Mouse (Mus musculus) G1E (cell line): ENCODE measurements at regions not wholly inside any gene's neighbourhood (a gene's known extent, or its start where the extent isn't known, plus 50 kb on each side); places are given as distances from the start of the nearest gene placed in this dataset.

Experiments used
- ATAC-seq: 2 replicates; pipeline ENCODE4 v1.8.0; 2016; ENCODE audit warnings: mild to moderate bottlenecking; ENCODE audit not compliant: insufficient number of reproducible peaks, poor library complexity, low FRiP score, severe bottlenecking; ENCODE audit errors: extremely low read depth
- DNase-seq: peaks from one replicate; pipeline ENCODE4 v3.0.0; 2012; ENCODE audit warnings: low spot score
- H3K27me3 ChIP-seq: 2 replicates; pipeline ENCODE4 v1.6.1; 2012; ENCODE audit warnings: mild to moderate bottlenecking, low read length, inconsistent platforms; ENCODE audit not compliant: insufficient read depth
- H3K36me3 ChIP-seq: replicated peaks from 2 replicates; pipeline ENCODE3; 2012; ENCODE audit warnings: mild to moderate bottlenecking, inconsistent platforms
- H3K4me1 ChIP-seq: 2 replicates; pipeline ENCODE4 v1.6.1; 2012; ENCODE audit warnings: low read depth, low read length, inconsistent platforms, mixed read lengths; ENCODE audit not compliant: insufficient read depth
- H3K4me3 ChIP-seq: 2 replicates; pipeline ENCODE4 v1.5.1; 2012; ENCODE audit warnings: low read depth, mild to moderate bottlenecking, inconsistent platforms, low read length, moderate library complexity, mixed read lengths
- H3K9me3 ChIP-seq: replicated peaks from 2 replicates; pipeline ENCODE4 v1.6.1; 2012; ENCODE audit warnings: inconsistent platforms
- CTCF ChIP-seq: IDR thresholded peaks from 2 replicates; pipeline ENCODE4 v1.5.1; 2012; ENCODE audit warnings: low read depth, low read length, inconsistent platforms, mixed read lengths
- GATA1 ChIP-seq: IDR thresholded peaks from 2 replicates; pipeline ENCODE4 v1.6.1; 2012; ENCODE audit warnings: borderline replicate concordance, low read length, inconsistent platforms, mixed read lengths
- GATA2 ChIP-seq: IDR thresholded peaks from 2 replicates; pipeline ENCODE4 v1.6.1; 2012; ENCODE audit warnings: low read depth, low read length, inconsistent platforms, borderline replicate concordance
- POLR2AphosphoS5 ChIP-seq: IDR thresholded peaks from 2 replicates; pipeline ENCODE4 v1.6.1; 2012; ENCODE audit warnings: low read depth, low read length, inconsistent platforms; ENCODE audit not compliant: insufficient replicate concordance
- TAL1 ChIP-seq: conservative IDR thresholded peaks from 2 replicates; pipeline ENCODE4 v1.6.1; 2012; ENCODE audit warnings: low read depth, low read length, inconsistent platforms, mixed read lengths

GRCm38 (mm10) chr13:43992968-43993367, 208.4 kb downstream of the Cd83 start:
- ATAC-seq (no peak), DNase-seq (no peak)
- Histone ChIP-seq H3K9me3 (no peaks in the 10 kb centered on the region), H3K27me3 (peaks cover 3% of the 10 kb centered on the region; the same call in 1 of the 2 replicates), H3K4me1 (no peaks in the 10 kb centered on the region), H3K36me3 (no peaks in the 10 kb centered on the region), H3K4me3 (no peak overlapping the region)
- TF ChIP-seq TAL1 (no peak), GATA1 (no peak), CTCF (no peak), GATA2 (no peak), POLR2AphosphoS5 (no peak)

DNA sequence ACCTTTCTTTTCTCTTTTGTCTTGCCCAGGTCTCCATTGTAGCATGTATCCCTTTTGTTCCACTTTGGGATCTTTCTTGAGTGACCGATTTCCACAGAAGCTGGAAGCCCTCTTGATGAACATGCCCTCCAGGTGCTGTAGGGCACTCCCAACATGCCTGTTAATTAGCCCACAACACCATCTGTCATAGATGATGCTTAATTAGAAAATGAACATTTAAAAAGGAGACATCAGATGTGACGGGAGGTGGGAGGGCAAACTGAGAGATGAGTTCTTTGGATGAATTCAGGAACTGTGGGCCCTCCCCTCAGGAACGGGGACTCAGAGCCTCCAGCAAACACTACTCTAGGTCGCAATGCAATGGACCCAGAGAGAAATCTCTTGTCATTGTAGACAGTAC, 209.8 kb downstream of the Cd83 start:
- H3K27me3 ChIP-seq = peaks cover 3% of the 10 kb centered on the region; the same call in 1 of the 2 replicates
- H3K4me1 ChIP-seq = no peaks in the 10 kb centered on the region
- ATAC-seq (no peak), DNase-seq (no peak)
- no peaks in the 10 kb centered on the region for H3K9me3 ChIP-seq
- no peak overlapping the region for H3K4me3 ChIP-seq
- no peaks in the 10 kb centered on the region for H3K36me3 ChIP-seq
- TF ChIP-seq CTCF (no peak), GATA1 (no peak), GATA2 (no peak), TAL1 (no peak), POLR2AphosphoS5 (no peak)

- Histone ChIP-seq H3K27me3 (peaks cover 7% of the 10 kb centered on the region), H3K9me3 (no peaks in the 10 kb centered on the region), H3K36me3 (no peaks in the 10 kb centered on the region), H3K4me1 (no peaks in the 10 kb centered on the region), H3K4me3 (no peak overlapping the region)
- ATAC-seq = no peak
- TF ChIP-seq TAL1 = no peak
- TF ChIP-seq CTCF = no peak
- no peak for TF ChIP-seq GATA2
- TF ChIP-seq POLR2AphosphoS5 = no peak
- TF ChIP-seq GATA1 = no peak
- no peak for DNase-seq
Observed at GRCm38 (mm10) chr13:43995623-43996022, 211.0 kb downstream of the Cd83 start.

DNA sequence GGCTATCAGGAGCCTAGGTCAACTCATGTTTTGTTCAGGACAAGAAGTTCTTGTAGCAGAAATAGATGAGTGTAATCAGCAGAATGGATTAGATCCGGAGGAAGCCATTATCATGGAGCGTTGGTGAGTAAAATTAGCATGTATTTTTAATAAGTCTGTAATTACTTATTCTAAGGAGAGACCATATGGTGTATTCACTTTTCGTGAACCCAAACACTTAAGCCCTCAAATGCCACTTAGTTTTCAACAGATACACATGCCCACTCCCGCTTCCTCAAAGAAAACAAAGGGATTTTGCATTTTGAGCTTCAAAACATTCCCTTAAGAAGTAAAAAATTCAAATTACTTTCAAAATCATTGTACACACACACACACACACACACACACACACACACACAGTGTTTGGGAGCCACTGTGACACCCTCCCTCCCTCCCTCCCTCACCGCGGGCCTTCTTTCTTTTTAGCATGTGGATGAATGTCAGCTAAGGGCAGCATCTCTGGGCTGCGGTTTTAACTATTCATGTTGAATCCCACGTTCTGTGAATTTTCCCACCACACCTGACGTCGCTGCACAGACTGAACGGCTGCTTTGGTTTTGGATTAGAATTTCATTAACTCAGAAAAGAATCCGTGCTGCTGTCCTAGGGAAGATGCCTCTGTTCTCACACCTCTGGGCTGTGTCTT, 217.4 kb downstream of the Cd83 start:
- TF ChIP-seq TAL1 = no peak
- no peak for TF ChIP-seq GATA1
- no peak for TF ChIP-seq GATA2
- TF ChIP-seq CTCF = no peak
- no peak for TF ChIP-seq POLR2AphosphoS5
- Histone ChIP-seq H3K27me3 (peaks cover 4% of the 10 kb centered on the region), H3K36me3 (no peaks in the 10 kb centered on the region), H3K9me3 (no peaks in the 10 kb centered on the region), H3K4me3 (no peak overlapping the region), H3K4me1 (no peaks in the 10 kb centered on the region)
- DNase-seq (no peak), ATAC-seq (no peak)

DNA sequence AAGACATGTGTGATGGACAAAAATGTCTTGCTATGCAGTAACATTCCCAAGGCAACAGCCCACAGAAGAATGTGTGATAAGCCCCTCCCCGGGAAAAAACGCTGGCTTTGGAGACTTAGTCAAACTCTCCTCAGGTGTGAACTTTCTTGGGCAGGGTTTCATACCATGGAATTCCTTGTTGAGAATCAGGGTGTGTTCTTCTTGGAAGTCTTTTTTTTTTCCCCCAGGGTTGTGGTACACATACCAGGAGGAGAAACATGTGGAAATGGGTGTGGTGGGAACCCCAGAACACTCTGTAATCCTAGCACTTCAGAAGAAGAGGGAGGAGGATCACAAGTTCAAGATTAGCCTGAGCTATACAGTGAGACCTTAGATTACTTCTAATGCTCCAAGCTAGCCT, 228.3 kb downstream of the Cd83 start:
- no peak for TF ChIP-seq GATA1
- TF ChIP-seq GATA2 = no peak
- TF ChIP-seq POLR2AphosphoS5 = no peak
- no peak for TF ChIP-seq CTCF
- TF ChIP-seq TAL1 = no peak
- ATAC-seq (no peak), DNase-seq (no peak)
- Histone ChIP-seq H3K27me3 (no peaks in the 10 kb centered on the region), H3K4me3 (no peak overlapping the region), H3K36me3 (no peaks in the 10 kb centered on the region), H3K9me3 (no peaks in the 10 kb centered on the region), H3K4me1 (no peaks in the 10 kb centered on the region)

DNA sequence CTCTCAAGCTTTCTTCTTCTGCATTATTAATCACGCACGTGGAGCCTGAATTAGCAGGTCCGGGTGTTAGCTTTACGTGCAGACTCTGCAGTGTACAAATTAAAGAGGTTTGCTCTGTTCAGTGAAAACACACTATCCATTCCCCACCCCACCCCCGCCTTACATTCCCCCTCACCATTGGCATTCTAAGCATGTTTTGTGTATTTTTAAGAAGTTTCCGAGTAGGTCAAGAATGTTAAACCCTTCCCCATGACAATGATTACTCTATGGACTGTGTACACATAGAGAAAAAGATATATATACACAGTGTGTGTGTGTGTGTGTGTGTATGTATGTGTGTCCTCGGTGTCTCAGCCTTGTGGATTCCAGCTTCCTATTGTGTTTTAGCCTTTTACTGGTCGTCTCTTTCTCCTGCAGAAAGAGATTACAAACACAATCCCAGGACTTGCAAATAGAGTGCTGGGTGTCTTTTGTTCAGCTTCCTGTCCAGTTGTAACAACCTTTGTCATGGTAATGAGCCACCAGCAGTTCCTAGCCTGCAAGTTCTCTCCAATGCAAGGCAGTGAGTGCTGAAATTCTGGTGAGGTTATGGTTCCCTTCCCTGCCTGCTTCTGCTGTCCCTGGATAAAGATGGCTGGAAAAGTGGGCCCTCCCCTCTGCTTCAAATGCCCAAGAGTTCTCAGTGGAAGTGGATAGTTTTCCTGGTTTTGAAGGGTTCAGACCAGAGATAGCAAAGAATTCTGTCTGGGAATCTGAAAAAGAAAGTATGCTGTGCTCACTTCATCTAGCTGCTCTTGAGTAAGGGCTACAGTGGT, 234.1 kb downstream of the Cd83 start:
- Histone ChIP-seq H3K27me3 (peaks cover 6% of the 10 kb centered on the region; the same call in 1 of the 2 replicates), H3K4me1 (no peaks in the 10 kb centered on the region), H3K9me3 (no peaks in the 10 kb centered on the region), H3K36me3 (no peaks in the 10 kb centered on the region), H3K4me3 (no peak overlapping the region)
- ATAC-seq = no peak
- no peak for DNase-seq
- TF ChIP-seq GATA2 (no peak), POLR2AphosphoS5 (no peak), CTCF (no peak), GATA1 (no peak), TAL1 (no peak)

DNA sequence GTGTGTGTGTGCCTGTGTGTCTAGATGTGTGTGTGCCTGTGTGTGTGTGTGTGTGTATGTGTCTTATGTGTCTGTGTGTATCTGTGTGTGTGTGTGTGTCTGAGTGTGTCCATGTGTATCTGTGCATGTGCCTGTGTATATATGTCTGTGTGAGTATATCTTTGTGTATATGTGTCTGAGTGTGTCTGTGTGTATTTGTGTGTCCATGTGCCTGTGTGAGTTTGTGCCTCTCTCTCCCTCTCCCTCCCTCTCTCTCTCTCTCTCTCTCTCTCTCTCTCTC, 234.7 kb downstream of the Cd83 start:
- no peak for ATAC-seq
- peaks cover 6% of the 10 kb centered on the region; the same call in 1 of the 2 replicates for H3K27me3 ChIP-seq
- no peaks in the 10 kb centered on the region for H3K4me1 ChIP-seq
- no peaks in the 10 kb centered on the region for H3K9me3 ChIP-seq
- H3K4me3 ChIP-seq = no peak overlapping the region
- TF ChIP-seq POLR2AphosphoS5 = no peak
- TF ChIP-seq CTCF = no peak
- no peak for TF ChIP-seq TAL1
- TF ChIP-seq GATA2 = no peak
- TF ChIP-seq GATA1 = no peak
- DNase-seq = no peak
- no peaks in the 10 kb centered on the region for H3K36me3 ChIP-seq
